In genomic region chr11:90000666-90001065, GRCm38 (mm10) we compare ENCODE assay signal across 32 mouse cellular contexts. TPM values are rescaled to one million over a fixed set of nuclear protein-coding genes. Genes with fewer than 3 reads are reported as not detected.
"Had no signal": no experiment of that assay in that cellular context is flagged by ENCODE, and none has a peak within 500 bp of the region (broad histone marks: within the 10 kb centered on the region; RNA-seq: fewer than 3 reads in every experiment).

No protein-coding gene starts in this region.

- H3K27ac ChIP-seq: left cerebral cortex, adult 2 months; limb, embryonic 12.5 days; limb, embryonic 13.5 days; limb, embryonic 15.5 days; liver, embryonic 12.5 days; liver, embryonic 13.5 days; liver, embryonic 14.5 days; liver, embryonic 15.5 days; lung, embryonic 15.5 days; macrophage; midbrain, embryonic 10.5 days; midbrain, embryonic 12.5 days; midbrain, embryonic 13.5 days; midbrain, embryonic 15.5 days; neural tube, embryonic 12.5 days had no signal

- H3K9ac ChIP-seq: limb, embryonic 12.5 days; limb, embryonic 13.5 days; limb, embryonic 15.5 days; liver, embryonic 12.5 days; liver, embryonic 13.5 days; liver, embryonic 14.5 days; liver, embryonic 15.5 days; lung, embryonic 14.5 days; lung, embryonic 15.5 days; midbrain, embryonic 12.5 days; midbrain, embryonic 13.5 days; midbrain, embryonic 15.5 days; neural tube, embryonic 12.5 days had no signal

- H3K4me2 ChIP-seq: limb, embryonic 13.5 days; limb, embryonic 15.5 days; liver, embryonic 13.5 days; lung, embryonic 14.5 days; lung, embryonic 15.5 days; midbrain, embryonic 11.5 days; midbrain, embryonic 12.5 days; midbrain, embryonic 13.5 days; midbrain, embryonic 15.5 days; neural tube, embryonic 12.5 days had no signal

- H3K4me3 ChIP-seq: left cerebral cortex, adult 2 months; limb, embryonic 10.5 days; limb, embryonic 12.5 days; limb, embryonic 13.5 days; limb, embryonic 15.5 days; liver, embryonic 12.5 days; liver, embryonic 13.5 days; liver, embryonic 15.5 days; lung, embryonic 15.5 days; midbrain, embryonic 10.5 days; midbrain, embryonic 12.5 days; midbrain, embryonic 13.5 days; midbrain, embryonic 15.5 days; myocyte; neural tube, embryonic 12.5 days had no signal

- ATAC-seq: liver, embryonic 12.5 days; lung, postnatal 0 days; midbrain, embryonic 13.5 days; midbrain, embryonic 15.5 days; midbrain, embryonic 16.5 days had no signal

- H3K36me3 ChIP-seq: limb, embryonic 10.5 days; limb, embryonic 12.5 days; limb, embryonic 13.5 days; limb, embryonic 15.5 days; liver, embryonic 12.5 days; liver, embryonic 13.5 days; liver, embryonic 15.5 days; lung, embryonic 15.5 days; midbrain, embryonic 10.5 days; midbrain, embryonic 12.5 days; midbrain, embryonic 13.5 days; midbrain, embryonic 15.5 days; neural tube, embryonic 12.5 days had no signal

- H3K9me3 ChIP-seq: limb, embryonic 10.5 days; limb, embryonic 12.5 days; limb, embryonic 13.5 days; limb, embryonic 15.5 days; liver, embryonic 12.5 days; liver, embryonic 13.5 days; liver, embryonic 15.5 days; lung, embryonic 15.5 days; megakaryocyte, embryonic 14.5 days; midbrain, embryonic 10.5 days; midbrain, embryonic 12.5 days; midbrain, embryonic 13.5 days; midbrain, embryonic 15.5 days; neural tube, embryonic 12.5 days had no signal

- DNase-seq: left cerebral cortex, postnatal 4 days; liver, embryonic 13.5 days; lung, adult 18-20 months; lung, adult 2 months; lung, embryonic 14.5 days; lung, postnatal 10 days; lung, postnatal 14 days; lung, postnatal 36 days; lung, postnatal 4 days; midbrain, embryonic 14.5 days had no signal

- H3K27me3 ChIP-seq: limb, embryonic 12.5 days; limb, embryonic 13.5 days; limb, embryonic 15.5 days; liver, embryonic 12.5 days; liver, embryonic 13.5 days; liver, embryonic 15.5 days; lung, embryonic 15.5 days; megakaryocyte, embryonic 14.5 days; midbrain, embryonic 12.5 days; midbrain, embryonic 13.5 days; midbrain, embryonic 15.5 days; neural tube, embryonic 12.5 days had no signal

RNA-seq across cellular contexts. Expression of gene Tmem100, which starts 29.5 kb away (rescaled TPM):
- total RNA-seq: megakaryocyte-erythroid progenitor cell, adult 5-6 weeks; monocyte, adult 5-6 weeks had no signal
- polyA plus RNA-seq: macrophage, myocyte had no signal
